Mouse (Mus musculus) cerebellum, postnatal 14 days (tissue): ENCODE measurements at regions not wholly inside any gene's neighbourhood (a gene's known extent, or its start where the extent isn't known, plus 50 kb on each side); places are given as distances from the start of the nearest gene placed in this dataset.

Experiments
- DNase-seq, 2 experiments: peaks; one replicate each; pipeline ENCODE4 v3.0.0; 2021; ENCODE audit warnings: mixed read lengths in 2 of 2

DNA sequence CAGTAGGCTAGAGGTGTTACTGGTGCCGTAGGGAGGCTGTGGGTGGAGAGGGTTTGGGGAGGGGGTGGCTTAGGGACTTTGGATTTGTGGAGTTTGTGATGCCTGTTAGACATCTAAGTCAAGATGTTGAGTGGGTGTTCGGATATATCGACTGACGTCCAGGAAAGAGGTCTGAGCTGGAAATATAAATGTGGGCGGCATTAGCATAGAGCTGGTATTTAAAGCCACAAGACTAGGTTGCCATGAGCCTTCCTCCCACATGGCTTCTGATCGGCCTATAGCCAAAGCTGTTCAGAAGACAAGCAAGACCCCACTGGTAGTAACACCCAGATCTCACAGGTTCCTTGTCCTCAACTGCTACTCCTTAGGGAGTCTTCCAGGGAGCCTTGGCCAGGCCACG is 184.9 kb downstream of the Tle3 start:
- DNase-seq, result no peak

GRCm38 (mm10) chr9:61555173-61555572 is 183.0 kb downstream of the Tle3 start:
- DNase-seq, result peak in 1 of 2 experiments; percentile 32

DNA sequence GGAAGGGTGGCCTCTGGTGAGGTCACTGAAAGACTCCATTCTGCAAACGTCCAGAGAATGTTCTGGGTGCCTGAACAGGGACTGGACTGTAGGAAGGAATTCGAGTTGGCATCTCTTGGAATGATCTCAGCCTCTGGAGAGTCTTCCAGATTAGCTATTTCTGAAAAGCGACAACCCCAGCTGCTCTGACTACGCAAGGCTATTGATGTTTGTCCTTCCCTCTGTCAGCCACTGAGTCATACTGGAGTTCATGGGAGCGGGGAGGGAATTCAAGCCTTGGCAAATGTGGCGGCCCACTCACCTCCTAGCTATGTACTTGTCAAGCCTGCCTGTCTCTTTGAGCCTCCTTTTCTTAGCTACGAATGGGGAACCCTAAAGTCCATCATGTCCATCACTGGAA is 182.4 kb downstream of the Tle3 start:
- no peak for DNase-seq

GRCm38 (mm10) chr9:61553626-61554025 is 181.5 kb downstream of the Tle3 start:
- DNase-seq, result no peak

DNA sequence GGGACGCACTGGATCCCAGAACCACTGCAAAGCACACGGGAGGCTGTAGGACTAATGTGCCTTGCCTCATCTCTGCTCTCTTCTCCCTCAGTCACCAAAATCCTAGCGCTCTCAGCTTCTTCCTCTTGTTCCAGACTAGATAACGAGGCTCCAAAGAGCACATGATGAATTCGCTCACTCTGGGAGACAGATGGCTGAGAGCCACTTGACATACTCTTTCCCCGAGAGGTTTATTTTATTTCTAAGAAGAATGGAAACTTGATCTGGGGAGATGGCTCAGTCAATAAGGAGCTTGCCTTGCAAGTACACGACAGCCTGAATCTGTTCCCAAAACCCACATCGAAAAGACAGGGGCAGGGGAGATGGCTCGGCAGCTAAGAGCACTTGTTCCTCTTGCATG is 179.2 kb downstream of the Tle3 start:
- DNase-seq, result no peak

- no peak for DNase-seq
Measured at GRCm38 (mm10) chr9:61550326-61550725, 178.2 kb downstream of the Tle3 start.

GRCm38 (mm10) chr9:61549692-61550241 is 177.6 kb downstream of the Tle3 start:
- DNase-seq, result no peak

DNA sequence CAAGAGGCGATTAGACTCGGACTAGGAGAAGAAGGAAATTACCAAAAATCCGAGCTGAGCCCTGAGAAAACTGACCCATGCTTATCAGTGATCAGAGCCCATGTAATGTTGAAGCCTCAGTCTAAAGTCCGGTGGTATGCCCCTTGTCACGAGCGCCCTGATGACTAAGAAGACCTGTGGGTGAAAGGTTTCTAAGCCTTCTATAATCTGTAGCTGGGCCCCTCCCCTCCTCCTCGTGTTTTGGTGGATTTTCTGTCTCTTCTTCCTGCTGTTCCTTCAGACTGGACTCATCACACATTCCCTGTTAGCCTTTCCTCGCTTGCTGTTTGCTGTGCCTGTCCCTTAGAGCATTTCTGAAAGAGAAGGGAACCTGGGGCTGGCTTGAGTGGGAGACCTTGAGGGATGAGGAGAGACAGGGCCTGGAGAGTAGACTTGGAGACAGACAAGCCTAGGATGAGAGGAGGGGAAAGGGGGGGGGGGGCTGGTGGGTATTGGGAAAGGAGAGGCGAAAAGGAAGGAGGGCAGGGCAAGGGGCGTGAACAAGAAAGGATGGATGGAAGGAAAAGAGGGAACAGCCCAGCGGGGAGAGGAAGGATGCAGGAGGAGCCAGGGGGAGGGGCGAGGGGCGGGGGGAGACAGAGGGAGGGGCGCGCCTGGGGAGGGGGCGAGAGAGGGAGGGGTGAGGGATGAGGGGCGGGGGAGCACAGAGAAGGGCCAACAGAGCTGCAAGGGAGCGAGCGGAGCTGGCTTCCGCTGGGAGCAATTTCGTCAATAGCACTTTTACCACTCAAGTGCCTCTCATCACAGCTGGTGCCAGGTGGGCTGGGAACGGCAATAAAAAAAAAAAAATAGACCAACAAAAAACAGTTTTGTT is 165.4 kb downstream of the Tle3 start:
- DNase-seq, result no peak

GRCm38 (mm10) chr9:61533237-61533636 is 161.1 kb downstream of the Tle3 start:
- no peak for DNase-seq

DNA sequence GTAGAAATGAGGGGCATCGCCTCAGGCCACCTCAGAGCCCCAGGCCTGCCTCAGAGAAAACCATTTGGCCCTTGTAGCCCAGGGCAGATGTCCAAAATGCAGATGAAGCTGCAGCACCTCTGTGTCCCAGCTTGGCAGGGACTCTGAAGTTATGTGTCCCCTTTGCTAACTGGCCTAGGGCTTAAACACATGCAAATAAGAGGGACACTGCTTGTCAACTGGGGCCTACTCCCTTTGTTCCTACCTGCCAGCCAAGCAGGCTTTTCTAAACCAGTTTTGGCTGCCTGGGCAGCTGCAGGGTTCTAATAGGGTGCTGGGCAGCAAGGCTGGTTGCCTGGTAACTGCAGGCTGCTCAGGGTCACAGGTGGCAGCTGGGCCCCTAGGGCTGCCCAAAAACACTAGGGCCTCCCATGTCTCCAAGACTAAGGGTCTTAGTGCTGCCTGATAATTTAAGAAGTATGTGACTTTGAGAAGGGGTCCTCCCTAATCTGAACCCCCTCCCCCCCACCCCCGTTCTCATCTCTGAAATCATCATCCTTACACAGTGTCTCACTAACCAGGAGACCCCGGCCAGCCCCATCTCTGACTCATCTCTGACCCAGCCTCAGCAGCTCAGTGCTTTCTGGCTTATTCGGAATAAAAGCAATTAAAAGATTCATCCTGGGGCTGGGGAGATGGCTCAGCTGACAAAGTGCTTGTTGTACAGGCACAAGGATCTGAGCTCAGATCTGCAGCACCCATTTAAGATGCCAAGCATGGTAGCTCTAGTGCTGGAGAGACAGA is 158.3 kb downstream of the Tle3 start:
- no peak for DNase-seq

DNA sequence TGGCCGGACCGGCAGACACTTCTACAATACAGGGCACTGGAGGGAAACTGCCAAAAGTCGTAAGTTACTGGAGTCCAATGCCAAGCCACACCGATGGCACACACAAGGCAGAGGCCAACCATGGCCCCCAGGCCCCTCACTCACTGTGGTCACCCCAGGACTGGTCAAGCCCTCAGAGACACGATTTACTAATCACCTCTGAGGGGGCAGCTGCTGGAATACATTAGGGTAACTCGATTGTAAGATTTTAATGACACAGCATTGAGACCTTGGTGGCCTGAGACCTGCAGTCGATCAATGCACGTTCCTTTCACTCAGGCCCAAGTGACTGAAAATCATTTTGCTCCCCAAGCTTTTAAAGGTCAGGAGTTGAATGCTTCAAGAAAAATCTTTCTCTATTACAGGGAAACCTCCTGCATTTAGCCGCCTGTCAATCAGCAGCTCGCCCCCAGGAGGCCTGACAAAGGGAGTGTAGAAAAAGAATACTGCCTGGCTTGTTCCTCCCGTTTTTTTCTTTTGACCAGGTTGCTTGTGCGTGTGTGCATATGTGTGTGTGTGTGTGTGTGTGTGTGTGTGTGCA is 156.2 kb downstream of the Tle3 start:
- no peak for DNase-seq

DNA sequence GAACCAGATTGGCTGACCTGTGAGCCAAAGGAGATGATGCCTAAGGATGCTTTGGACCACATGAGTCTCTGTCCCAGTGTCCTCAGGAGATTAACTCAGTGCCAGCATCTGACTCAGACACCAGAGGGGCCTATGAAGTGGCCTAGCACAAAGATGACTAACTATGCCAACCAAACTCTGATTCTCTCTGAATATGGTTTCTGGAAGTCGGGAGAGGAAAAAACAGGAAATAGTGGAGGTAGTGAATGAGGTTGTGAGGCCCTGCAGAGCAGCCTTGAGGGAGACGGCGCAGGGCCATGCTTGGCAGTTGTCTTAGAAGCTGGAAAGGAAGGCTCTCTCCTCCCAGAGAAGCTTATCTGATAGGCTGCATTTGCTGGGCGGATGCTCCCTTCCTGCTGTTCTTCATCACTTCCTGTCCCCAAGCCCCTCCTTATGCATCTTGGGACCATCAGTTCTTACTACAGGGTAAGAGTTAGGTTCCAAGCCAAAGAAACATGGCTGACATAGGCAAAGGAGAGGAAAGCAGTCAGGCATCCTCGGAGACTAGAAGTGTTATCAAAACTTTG is 155.4 kb downstream of the Tle3 start:
- no peak for DNase-seq

- DNase-seq, result no peak
Measured at GRCm38 (mm10) chr9:61520136-61520535, 148.0 kb downstream of the Tle3 start.

GRCm38 (mm10) chr9:61517906-61518305 is 145.7 kb downstream of the Tle3 start:
- no peak for DNase-seq

GRCm38 (mm10) chr9:61511436-61511835 is 139.3 kb downstream of the Tle3 start:
- DNase-seq, result no peak

DNA sequence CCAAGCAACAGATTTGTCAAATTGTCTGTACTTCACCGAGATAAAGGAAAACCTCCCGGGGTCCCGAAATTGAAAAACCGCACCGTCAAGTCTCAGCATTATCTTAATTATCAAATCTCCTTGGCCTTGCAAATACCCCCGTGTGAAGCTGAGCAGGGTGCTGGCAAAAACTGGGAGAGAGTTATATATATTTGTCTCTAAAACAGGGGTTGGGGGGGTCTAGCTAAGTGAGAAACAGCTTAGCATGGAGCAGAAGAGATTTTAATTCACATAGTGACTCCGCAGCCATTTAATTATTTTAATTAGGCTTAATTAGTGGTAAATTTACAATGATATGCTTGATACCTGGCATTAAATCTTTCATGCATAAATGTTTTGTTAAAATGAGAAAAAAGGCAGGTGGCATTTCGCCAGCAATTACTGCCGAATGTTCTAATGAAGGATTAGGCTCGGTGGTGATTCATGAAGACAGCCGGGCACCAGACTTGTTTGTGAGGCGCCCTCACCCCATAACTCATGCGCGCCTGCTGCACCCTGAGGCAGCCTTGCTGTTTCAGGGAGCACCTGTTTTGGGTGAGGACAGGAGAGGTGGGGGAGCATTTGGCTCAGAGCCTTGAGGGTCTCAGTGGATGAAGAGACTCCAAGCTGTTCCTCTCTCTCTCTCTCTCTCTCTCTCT is 138.2 kb downstream of the Tle3 start:
- DNase-seq, result peak in 1 of 2 experiments; percentile 46

DNA sequence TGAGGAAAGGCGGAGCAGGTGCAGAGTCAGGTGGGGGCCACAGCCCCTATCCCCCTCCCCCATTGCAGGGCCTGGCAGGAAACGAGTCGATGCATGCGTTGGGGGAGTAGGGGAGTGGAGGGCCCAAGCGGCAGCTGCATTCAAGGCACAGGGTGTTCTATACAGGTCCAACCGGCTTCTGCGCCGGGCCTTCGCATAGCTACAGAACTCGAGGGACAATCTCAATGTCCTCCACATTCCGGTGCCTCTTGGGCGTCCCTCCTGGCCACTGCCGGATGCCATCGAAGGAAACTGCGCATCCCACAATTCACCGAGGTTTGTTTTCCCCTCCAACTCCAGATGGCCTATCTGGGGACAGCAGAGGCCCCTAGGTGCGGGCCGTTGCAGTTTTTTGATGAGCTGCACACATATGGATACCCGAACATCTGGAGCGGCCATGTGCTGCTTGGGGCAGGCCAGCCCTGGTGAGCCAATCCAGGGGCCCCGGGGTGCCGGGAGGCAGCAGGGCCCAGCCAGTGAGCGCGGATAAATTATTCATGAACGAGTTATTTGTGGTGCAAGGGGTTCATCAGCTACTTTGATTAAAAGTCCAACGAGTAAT is 137.5 kb downstream of the Tle3 start:
- DNase-seq, result peak in 1 of 2 experiments; percentile 26

DNA sequence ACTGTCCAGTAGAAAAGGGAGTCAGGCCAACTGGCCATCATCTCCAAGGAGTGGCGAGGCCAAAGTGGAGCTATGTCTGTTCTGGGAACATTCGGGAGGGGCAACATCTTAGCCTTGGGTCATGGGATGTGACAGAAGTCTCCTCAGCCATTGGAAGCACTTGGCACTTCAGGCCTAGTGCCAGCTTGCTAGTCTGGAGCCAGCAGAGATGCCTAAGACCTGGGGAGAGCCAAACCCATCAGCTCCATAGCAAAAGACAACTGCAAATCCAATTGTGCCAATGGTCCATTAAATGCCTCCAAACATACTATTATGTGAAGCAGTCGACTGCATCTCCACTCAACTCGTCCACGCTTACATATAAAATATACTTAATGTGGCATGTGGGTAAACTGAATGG is 136.9 kb downstream of the Tle3 start:
- peak; percentile 34 to 38 for DNase-seq

DNA sequence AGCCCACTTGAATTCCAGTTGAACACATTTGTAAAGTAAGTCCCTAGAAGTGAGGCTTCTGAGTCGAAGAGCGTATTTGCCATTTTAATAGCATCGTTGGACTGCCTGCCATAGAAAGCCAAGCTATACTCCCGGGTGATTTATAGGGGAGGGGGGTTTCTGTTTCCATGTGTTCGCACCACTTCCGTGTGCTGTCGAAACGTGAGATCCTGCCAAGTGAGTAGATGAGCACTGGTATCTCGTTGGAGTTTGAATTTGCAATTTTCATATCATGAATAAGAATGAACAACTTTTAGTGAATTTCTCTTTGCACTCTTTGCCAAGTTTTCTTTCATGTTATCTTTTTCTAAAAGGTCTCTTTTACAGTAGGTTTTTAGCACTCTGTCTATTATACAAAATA is 128.7 kb downstream of the Tle3 start:
- DNase-seq, result no peak

DNA sequence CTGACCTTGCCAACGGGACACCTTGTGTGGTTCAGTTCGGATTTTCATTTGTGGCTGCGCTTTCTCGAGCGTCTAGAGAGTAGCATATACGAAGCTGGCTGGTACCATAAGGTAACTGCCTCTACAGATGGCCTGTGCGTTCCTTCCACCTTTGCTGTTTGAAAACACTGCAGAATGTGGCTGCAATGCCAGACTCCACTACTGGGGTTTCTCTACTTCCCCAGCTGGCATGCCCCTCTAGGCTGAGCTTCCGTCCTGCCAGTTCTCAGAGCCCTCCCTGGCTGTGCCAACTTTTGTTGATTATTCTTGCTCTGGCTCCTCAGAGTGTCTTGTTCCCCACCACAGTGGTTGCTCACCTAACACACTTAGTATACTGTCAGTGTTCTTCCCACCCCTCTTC is 120.7 kb downstream of the Tle3 start:
- DNase-seq, result no peak

- DNase-seq, result peak in 1 of 2 experiments; percentile 21
Measured at GRCm38 (mm10) chr9:61491131-61491712, 119.1 kb downstream of the Tle3 start.

DNA sequence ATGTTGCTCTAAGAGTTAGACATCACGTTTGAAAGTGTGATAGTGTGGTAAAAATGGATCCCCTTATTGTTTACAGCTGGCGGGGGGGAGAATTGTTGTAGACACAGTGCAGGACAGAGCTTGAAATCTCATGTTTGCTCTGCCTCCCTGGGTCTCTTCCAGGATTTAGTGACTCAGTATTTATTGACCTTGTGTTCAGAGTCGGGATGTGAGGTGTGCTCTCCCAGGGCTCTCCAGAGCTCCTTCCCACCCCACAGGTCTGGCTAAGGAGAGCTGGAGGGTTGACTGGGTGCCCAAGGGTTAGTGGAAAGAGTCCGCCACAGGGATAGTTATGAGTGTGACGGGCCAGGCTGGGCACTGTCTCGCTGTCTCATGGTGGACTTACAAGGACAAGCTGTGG is 117.8 kb downstream of the Tle3 start:
- no peak for DNase-seq
